Mouse (Mus musculus) lung, adult 2 months (tissue): ENCODE data around the gene Kbtbd12. TPM values are rescaled to one million over a fixed set of nuclear protein-coding genes. Genes with fewer than 3 reads are reported as not detected.

Experiments used
- DNase-seq: peaks from one replicate; pipeline ENCODE4 v3.0.0; 2022
- H3K4me1 ChIP-seq: fragments of 200-500 bp; 2 replicates; pipeline ENCODE4 v1.6.1; 2011; ENCODE audit warnings: low read length; ENCODE audit not compliant: control insufficient read depth, insufficient read depth
- H3K4me3 ChIP-seq: fragments of 200-500 bp; replicated peaks from 2 replicates; pipeline ENCODE3; 2011; ENCODE audit warnings: low read depth, mild to moderate bottlenecking, control low read depth, low read length; ENCODE audit errors: extremely low read depth
- CTCF ChIP-seq: fragments of 200-500 bp; IDR thresholded peaks from 2 replicates; pipeline ENCODE4 v1.5.1; 2011; ENCODE audit warnings: mild to moderate bottlenecking, low read length, control low read depth; ENCODE audit not compliant: insufficient read depth
- POLR2A ChIP-seq: fragments of 200-500 bp; IDR thresholded peaks from 2 replicates; pipeline ENCODE4 v1.6.1; 2011; ENCODE audit warnings: low read depth, mild to moderate bottlenecking, control low read depth, low read length, borderline replicate concordance; ENCODE audit errors: extremely low read depth
- WGBS: fragments of 180-500 bp; shearing (Covaris S2); methylation state at CpG from one replicate; pipeline ENCODE4 v1.1.7; 2018; 5-methylcytosine and 5-hydroxymethylcytosine counted together
- polyA plus RNA-seq: library from polyadenylated mRNA; depleted of rRNA; stranded (reverse); fragments of >200 nt; gene quantifications from 2 replicates; pipeline ENCODE4 v1.2.3, GENCODE M21; 2012; rRNA removed

Gene Kbtbd12
- 0.16 and 1.8 TPM in 2 replicates for polyA plus RNA-seq

DNA sequence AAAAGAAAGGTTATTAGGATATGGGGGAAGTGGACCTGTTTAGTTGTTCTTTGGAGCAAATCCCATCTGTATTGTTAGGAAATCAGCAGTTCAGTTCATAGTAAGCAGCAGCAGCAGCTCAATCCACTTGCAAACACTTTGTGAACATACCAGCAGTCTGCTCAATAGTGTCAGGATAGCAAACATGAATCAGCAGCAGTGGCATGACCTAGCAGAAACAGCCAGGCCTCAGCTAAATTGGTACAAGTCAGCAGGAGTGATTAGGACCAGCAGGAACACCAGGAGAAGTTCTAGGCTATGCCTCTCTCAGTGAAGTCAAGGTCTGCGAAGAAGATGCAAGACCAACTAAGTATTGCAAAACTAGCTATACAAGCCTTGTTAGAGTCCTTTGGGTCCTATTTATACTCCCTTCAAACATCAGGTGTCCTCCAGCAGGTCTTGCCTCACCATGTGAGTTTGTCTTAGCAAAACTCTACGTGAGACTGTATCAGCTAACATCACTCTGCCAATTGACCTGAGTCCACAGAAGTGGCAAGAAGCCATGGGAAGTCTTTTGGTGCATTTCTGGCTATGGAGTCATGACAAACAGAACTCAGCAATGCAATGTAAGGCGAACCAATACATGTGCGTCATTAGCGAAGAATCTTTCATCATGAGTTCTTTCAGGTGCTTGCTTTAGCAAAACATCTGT is at the start of gene Kbtbd12:
TSS of gene Kbtbd12 (minus strand) at position 340 of the 691 bp plus-strand sequence.
- H3K4me3 ChIP-seq, result no peak within 1 kb of the TSS
- H3K4me1 ChIP-seq, result peaks cover 4% of the 10 kb centered on the region; the same call in 1 of the 2 replicates
- 96% methylated on average over 5 of the region's 5 CpGs for WGBS
- TF ChIP-seq POLR2A, result no peak
- no peak for TF ChIP-seq CTCF
- DNase-seq, result no peak

GRCm38 (mm10) chr6:88683380-88684053 is 45.8 kb upstream of the Kbtbd12 start:
- WGBS, result 53% methylated on average over 7 of the region's 7 CpGs
- no peak for TF ChIP-seq CTCF
- no peak for TF ChIP-seq POLR2A
- no peaks in the 10 kb centered on the region for H3K4me1 ChIP-seq
- H3K4me3 ChIP-seq, result no peak overlapping the region
- DNase-seq, result no peak

GRCm38 (mm10) chr6:88681026-88681425 is 43.3 kb upstream of the Kbtbd12 start:
- Histone ChIP-seq H3K4me3 (no peak overlapping the region), H3K4me1 (no peaks in the 10 kb centered on the region)
- no peak for DNase-seq
- TF ChIP-seq POLR2A, result no peak
- TF ChIP-seq CTCF, result no peak
- WGBS, result 91% methylated on average over 3 of the region's 3 CpGs

- TF ChIP-seq POLR2A, result no peak
- no peak for TF ChIP-seq CTCF
- 56% methylated on average over 2 of the region's 2 CpGs for WGBS
- H3K4me3 ChIP-seq, result no peak overlapping the region
- H3K4me1 ChIP-seq, result no peaks in the 10 kb centered on the region
- DNase-seq, result no peak
Measured at GRCm38 (mm10) chr6:88677738-88678137, 40.0 kb upstream of the Kbtbd12 start.

DNA sequence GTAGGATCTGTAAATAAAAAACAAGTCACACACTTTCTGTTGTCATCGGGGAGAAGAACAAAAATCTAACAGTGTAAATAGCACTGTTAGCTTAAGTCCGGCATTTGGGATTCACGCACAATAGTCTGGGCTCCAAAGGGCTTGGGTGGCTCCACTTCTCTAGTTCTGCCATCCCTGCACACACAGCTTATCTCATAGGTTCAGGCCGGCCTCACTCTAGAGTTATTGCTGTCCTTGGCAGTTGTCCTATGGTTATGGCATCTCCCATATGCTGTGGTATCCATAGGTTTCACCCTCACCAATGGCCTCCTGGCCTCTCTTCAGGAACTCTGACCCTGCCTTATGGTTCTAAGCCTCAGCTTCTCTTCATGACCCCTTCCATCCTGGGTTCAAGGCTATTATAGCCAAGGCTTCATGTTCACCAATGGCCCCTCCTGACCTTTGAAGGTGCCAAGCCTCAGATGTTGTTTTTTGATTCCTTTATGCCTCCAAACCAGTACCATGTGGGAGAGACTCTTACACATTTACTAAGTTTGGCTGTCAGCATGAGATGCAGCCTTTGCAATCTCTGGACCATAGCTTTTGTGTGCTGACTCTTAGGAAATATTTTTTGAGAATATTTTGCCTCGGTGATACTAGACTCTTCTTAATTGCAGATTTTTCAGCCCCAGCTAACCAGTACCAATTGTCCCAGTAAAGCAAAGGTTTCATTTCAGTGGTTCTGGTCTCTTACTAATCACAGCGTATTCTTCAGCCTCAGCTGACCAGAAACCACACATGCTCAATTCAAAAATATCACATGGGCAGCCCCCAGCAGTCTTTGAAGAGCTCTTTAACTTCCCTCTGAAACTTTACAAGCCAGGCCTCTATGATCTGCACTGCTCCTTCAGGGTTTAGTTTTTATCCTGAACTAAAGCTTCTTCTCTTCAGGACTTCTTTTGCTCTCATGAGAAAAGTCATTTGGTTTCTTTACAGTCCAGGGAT is 39.3 kb upstream of the Kbtbd12 start:
- TF ChIP-seq CTCF, result no peak
- TF ChIP-seq POLR2A, result no peak
- 91% methylated on average over 6 of the region's 6 CpGs for WGBS
- Histone ChIP-seq H3K4me1 (no peaks in the 10 kb centered on the region), H3K4me3 (no peak overlapping the region)
- DNase-seq, result no peak

DNA sequence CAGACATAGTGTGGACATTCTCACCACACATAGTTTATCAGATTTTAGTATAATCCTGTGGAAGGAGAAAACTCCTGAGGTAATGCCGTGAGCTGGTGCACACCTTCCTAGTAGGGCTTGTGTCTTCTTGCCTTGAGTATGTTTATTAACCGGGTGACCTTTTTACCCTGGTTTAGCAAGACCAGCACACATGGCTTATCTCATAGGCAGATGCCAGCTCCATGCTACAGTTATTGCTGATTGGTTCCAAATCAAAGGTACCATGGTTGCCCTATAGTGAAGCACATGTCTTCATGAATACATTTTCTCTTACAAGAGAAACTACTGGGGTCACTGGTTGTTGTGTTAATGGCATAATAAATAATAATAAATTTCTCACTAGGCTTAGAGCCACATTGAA is 38.1 kb upstream of the Kbtbd12 start:
- TF ChIP-seq POLR2A (no peak), CTCF (no peak)
- 85% methylated on average over 2 of the region's 2 CpGs for WGBS
- Histone ChIP-seq H3K4me1 (no peaks in the 10 kb centered on the region), H3K4me3 (no peak overlapping the region)
- no peak for DNase-seq

GRCm38 (mm10) chr6:88662284-88662683 is 24.5 kb upstream of the Kbtbd12 start:
- Histone ChIP-seq H3K4me1 (no peaks in the 10 kb centered on the region), H3K4me3 (no peak overlapping the region)
- no peak for DNase-seq
- WGBS, result 76% methylated on average over 3 of the region's 3 CpGs
- TF ChIP-seq CTCF, result no peak
- no peak for TF ChIP-seq POLR2A

- TF ChIP-seq POLR2A (no peak), CTCF (no peak)
Measured at GRCm38 (mm10) chr6:88661696-88662095, 23.9 kb upstream of the Kbtbd12 start.

More at GRCm38 (mm10) chr6:88661696-88662095, 23.9 kb upstream of the Kbtbd12 start:
- H3K4me3 ChIP-seq, result no peak overlapping the region
- no peak for DNase-seq
- no peaks in the 10 kb centered on the region for H3K4me1 ChIP-seq
- WGBS, result 82% methylated on average over 2 of the region's 2 CpGs
